Mouse (Mus musculus) hindbrain, embryonic 14.5 days (tissue): ENCODE data around the gene Npr3. TPM values are rescaled to one million over a fixed set of nuclear protein-coding genes. Genes with fewer than 3 reads are reported as not detected.
A peak's percentile ranks its signal among the peaks of the same experiment; 100 is the strongest.

Source experiments
- ATAC-seq: fragments of 200-750 bp; cut with Nextera tagmentation; 2 replicates; pipeline ENCODE4 v1.8.0; 2017; ENCODE audit warnings: moderate number of reproducible peaks, mild to moderate bottlenecking, moderate TSS enrichment, moderate library complexity; ENCODE audit not compliant: low FRiP score
- DNase-seq: peaks from one replicate; pipeline ENCODE4 v3.0.0-alpha.2; 2015; ENCODE audit warnings: low spot score
- H3K27ac ChIP-seq: fragments of 300-500 bp; sonication (generic); 2 replicates; pipeline ENCODE4 v1.5.1; 2014; ENCODE audit warnings: mild to moderate bottlenecking, moderate library complexity
- H3K27me3 ChIP-seq: fragments of 300-500 bp; sonication (generic); 2 replicates; pipeline ENCODE4 v1.6.1; 2014; ENCODE audit warnings: mild to moderate bottlenecking, low read length, mixed read lengths; ENCODE audit not compliant: control insufficient read depth, insufficient read depth
- H3K36me3 ChIP-seq: fragments of 300-500 bp; sonication (generic); replicated peaks from 2 replicates; pipeline ENCODE4 v1.6.1; 2014; ENCODE audit not compliant: control insufficient read depth, insufficient read depth
- H3K4me1 ChIP-seq: fragments of 300-500 bp; sonication (generic); replicated peaks from 2 replicates; pipeline ENCODE4 v1.6.1; 2014; ENCODE audit warnings: antibody characterized with exemption, low read length, mixed read lengths; ENCODE audit not compliant: control insufficient read depth, insufficient read depth
- H3K4me2 ChIP-seq: fragments of 300-500 bp; sonication (generic); replicated peaks from 2 replicates; pipeline ENCODE4 v1.6.1; 2014; ENCODE audit warnings: mild to moderate bottlenecking, moderate library complexity
- H3K4me3 ChIP-seq: fragments of 300-500 bp; sonication (generic); replicated peaks from 2 replicates; pipeline ENCODE4 v1.5.1; 2014; ENCODE audit warnings: mild to moderate bottlenecking, low read length
- H3K9ac ChIP-seq: fragments of 300-500 bp; sonication (generic); 2 replicates; pipeline ENCODE4 v1.6.1; 2014
- H3K9me3 ChIP-seq: fragments of 300-500 bp; sonication (generic); 2 replicates; pipeline ENCODE4 v1.6.1; 2016; ENCODE audit warnings: low read length; ENCODE audit not compliant: control insufficient read depth
- WGBS: fragments of 180-500 bp; shearing (Covaris S2); extraction: QIAGEN DNeasy Blood & Tissue Kit; methylation state at CpG from one replicate; pipeline ENCODE4 v1.1.7; 2014; 5-methylcytosine and 5-hydroxymethylcytosine counted together
- polyA plus RNA-seq: library from polyadenylated mRNA; unstranded; fragments of >200 nt; fragmentation: Nextera tagmentation; extraction: Ambion mirVana; gene quantifications from 2 replicates; pipeline ENCODE4 v1.2.1, GENCODE M21; 2014

Npr3 gene
- 1.5 and 1.8 TPM in 2 replicates for polyA plus RNA-seq

- H3K4me3 ChIP-seq: peak within 1 kb of the TSS; percentile 48
- peak within 1 kb of the TSS; percentile 5; the same call in 1 of the 2 replicates for H3K9ac ChIP-seq
- H3K27ac ChIP-seq: no peak within 1 kb of the TSS
- H3K36me3 ChIP-seq: no peaks in the 10 kb centered on the region
- peak; percentile 5; the same call in 1 of the 2 replicates for ATAC-seq
- H3K27me3 ChIP-seq: peaks cover 68% of the 10 kb centered on the region
- DNase-seq: peak; percentile 67
- WGBS: under 1% methylated on average over 42 of the region's 42 CpGs
- no peaks in the 10 kb centered on the region for H3K9me3 ChIP-seq
- H3K4me1 ChIP-seq: peaks cover 27% of the 10 kb centered on the region
- peak within 1 kb of the TSS; percentile 98 for H3K4me2 ChIP-seq
Observed at GRCm38 (mm10) chr15:11906571-11907531, at the start of gene Npr3. Gene Npr3, minus strand, starts transcription at chr15:11907287.

- no peak overlapping the region for H3K4me3 ChIP-seq
- no peak for DNase-seq
- 91% methylated on average over 7 of the region's 7 CpGs for WGBS
- no peaks in the 10 kb centered on the region for H3K4me1 ChIP-seq
- H3K9ac ChIP-seq: no peak overlapping the region
- no peak overlapping the region for H3K4me2 ChIP-seq
- H3K27me3 ChIP-seq: no peaks in the 10 kb centered on the region
- H3K27ac ChIP-seq: no peak overlapping the region
- H3K36me3 ChIP-seq: no peaks in the 10 kb centered on the region
- no peak for ATAC-seq
- H3K9me3 ChIP-seq: no peaks in the 10 kb centered on the region
Observed at GRCm38 (mm10) chr15:11956129-11956528, 49.0 kb upstream of the Npr3 start.

- 51% methylated on average over 4 of the region's 4 CpGs for WGBS
Observed at GRCm38 (mm10) chr15:11954190-11954589, 47.1 kb upstream of the Npr3 start.

GRCm38 (mm10) chr15:11952159-11952558 is 45.1 kb upstream of the Npr3 start:
- WGBS: 81% methylated on average over 3 of the region's 3 CpGs
- no peaks in the 10 kb centered on the region for H3K4me1 ChIP-seq
- H3K27me3 ChIP-seq: no peaks in the 10 kb centered on the region
- H3K9me3 ChIP-seq: no peaks in the 10 kb centered on the region
- ATAC-seq (no peak), DNase-seq (no peak)
- no peak overlapping the region for H3K4me3 ChIP-seq
- H3K36me3 ChIP-seq: no peaks in the 10 kb centered on the region
- no peak overlapping the region for H3K27ac ChIP-seq
- H3K4me2 ChIP-seq: no peak overlapping the region
- no peak overlapping the region for H3K9ac ChIP-seq

More at GRCm38 (mm10) chr15:11954190-11954589, 47.1 kb upstream of the Npr3 start:
- no peak overlapping the region for H3K4me2 ChIP-seq
- H3K36me3 ChIP-seq: no peaks in the 10 kb centered on the region
- H3K9ac ChIP-seq: no peak overlapping the region
- H3K4me3 ChIP-seq: no peak overlapping the region
- no peaks in the 10 kb centered on the region for H3K27me3 ChIP-seq
- no peaks in the 10 kb centered on the region for H3K4me1 ChIP-seq
- DNase-seq: no peak
- H3K9me3 ChIP-seq: no peaks in the 10 kb centered on the region
- no peak for ATAC-seq
- no peak overlapping the region for H3K27ac ChIP-seq

GRCm38 (mm10) chr15:11951181-11951580 is 44.1 kb upstream of the Npr3 start:
- 93% methylated on average over 7 of the region's 7 CpGs for WGBS
- no peak for ATAC-seq

GRCm38 (mm10) chr15:11950144-11950543 is 43.1 kb upstream of the Npr3 start:
- Histone ChIP-seq H3K27ac (no peak overlapping the region), H3K36me3 (no peaks in the 10 kb centered on the region), H3K4me1 (no peaks in the 10 kb centered on the region), H3K4me3 (no peak overlapping the region), H3K27me3 (no peaks in the 10 kb centered on the region), H3K4me2 (no peak overlapping the region), H3K9me3 (no peaks in the 10 kb centered on the region), H3K9ac (no peak overlapping the region)
- DNase-seq: no peak
- ATAC-seq: peak; percentile 42; the same call in 1 of the 2 replicates
- WGBS: 89% methylated on average over 10 of the region's 10 CpGs

More at GRCm38 (mm10) chr15:11951181-11951580, 44.1 kb upstream of the Npr3 start:
- DNase-seq: no peak
- Histone ChIP-seq H3K4me2 (no peak overlapping the region), H3K9me3 (no peaks in the 10 kb centered on the region), H3K4me1 (no peaks in the 10 kb centered on the region), H3K36me3 (no peaks in the 10 kb centered on the region), H3K27ac (no peak overlapping the region), H3K4me3 (no peak overlapping the region), H3K9ac (no peak overlapping the region), H3K27me3 (no peaks in the 10 kb centered on the region)

- DNase-seq (no peak), ATAC-seq (no peak)
- no peak overlapping the region for H3K4me2 ChIP-seq
- H3K4me3 ChIP-seq: no peak overlapping the region
- no peaks in the 10 kb centered on the region for H3K36me3 ChIP-seq
- H3K9ac ChIP-seq: no peak overlapping the region
- WGBS: 85% methylated on average over 3 of the region's 3 CpGs
- no peaks in the 10 kb centered on the region for H3K27me3 ChIP-seq
- no peak overlapping the region for H3K27ac ChIP-seq
- H3K9me3 ChIP-seq: no peaks in the 10 kb centered on the region
- H3K4me1 ChIP-seq: no peaks in the 10 kb centered on the region
Observed at GRCm38 (mm10) chr15:11949490-11949889, 42.4 kb upstream of the Npr3 start.

- no peak overlapping the region for H3K4me2 ChIP-seq
- H3K4me1 ChIP-seq: no peaks in the 10 kb centered on the region
- no peak overlapping the region for H3K9ac ChIP-seq
- H3K27me3 ChIP-seq: no peaks in the 10 kb centered on the region
- ATAC-seq: no peak; the same call in 1 of the 2 replicates
- no peaks in the 10 kb centered on the region for H3K9me3 ChIP-seq
- peak; percentile 11 for DNase-seq
- no peaks in the 10 kb centered on the region for H3K36me3 ChIP-seq
- no peak overlapping the region for H3K4me3 ChIP-seq
- no peak overlapping the region for H3K27ac ChIP-seq
- 49% methylated on average over 5 of the region's 5 CpGs for WGBS
Observed at GRCm38 (mm10) chr15:11940855-11941254, 33.8 kb upstream of the Npr3 start.

- WGBS: 87% methylated on average over 3 of the region's 3 CpGs
- Histone ChIP-seq H3K4me2 (no peak overlapping the region), H3K9me3 (no peaks in the 10 kb centered on the region), H3K27ac (no peak overlapping the region), H3K4me3 (no peak overlapping the region), H3K4me1 (no peaks in the 10 kb centered on the region), H3K36me3 (no peaks in the 10 kb centered on the region), H3K9ac (no peak overlapping the region), H3K27me3 (no peaks in the 10 kb centered on the region)
- ATAC-seq: no peak
- no peak for DNase-seq
Observed at GRCm38 (mm10) chr15:11927742-11928141, 20.7 kb upstream of the Npr3 start.
